Mouse (Mus musculus): ENCODE measurements around the gene Rell1. TPM values are rescaled to one million over a fixed set of nuclear protein-coding genes. Genes with fewer than 3 reads are reported as not detected.

Rell1 gene
- polyA plus RNA-seq, 1 experiment: 3.1 TPM

- Histone ChIP-seq H3K36me3 (replicated peaks; ENCODE audit: low read length) (no peaks in the 10 kb centered on the region), H3K4me1 (peaks cover 6% of the 10 kb centered on the region; the same call in 1 of the 2 replicates), H3K4me3 (replicated peaks) (no peak overlapping the region), H3K9me3 (peaks cover 9% of the 10 kb centered on the region), H3K27me3 (replicated peaks) (peaks cover 2% of the 10 kb centered on the region)
- no peak for TF ChIP-seq GATA1 (IDR thresholded peaks at IDR 0.05; ENCODE audit: borderline replicate concordance, low read length)
These were observed 12.3 kb downstream of the Rell1 start for GRCm38 (mm10) chr5:63956411-63956810.

DNA sequence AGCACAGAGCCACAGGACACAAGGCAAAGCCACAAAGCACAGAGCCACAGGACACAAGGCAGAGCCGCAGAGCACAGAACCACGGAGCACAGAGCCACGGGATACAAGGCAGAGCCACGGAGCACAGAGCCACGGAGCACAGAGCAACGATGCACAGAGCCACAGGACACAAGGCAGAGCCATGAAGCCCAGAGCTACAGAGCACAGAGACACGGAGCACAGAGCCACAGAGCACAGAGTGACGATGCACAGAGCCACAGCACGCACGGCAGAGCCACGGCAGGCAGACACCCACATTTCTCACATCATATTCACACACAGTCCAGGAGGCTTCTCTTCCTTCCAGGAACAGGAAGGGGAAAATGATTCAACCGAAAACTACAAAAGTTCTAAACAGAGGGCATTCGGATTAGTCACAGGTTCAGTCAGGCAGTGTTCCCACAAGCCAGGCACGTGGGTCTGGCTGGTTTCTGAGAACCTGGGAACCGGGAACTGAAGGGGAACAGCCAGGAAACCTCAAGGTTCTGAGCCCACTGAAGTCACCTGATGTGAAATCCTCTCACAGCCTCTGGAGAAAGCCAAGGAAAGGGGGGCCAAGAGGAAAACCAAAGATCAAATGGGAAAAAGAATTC is 15.2 kb downstream of the Rell1 start:
- no peak for TF ChIP-seq FLI1 (IDR thresholded peaks at IDR 0.05; ENCODE audit: low read length)
- no peak for TF ChIP-seq GATA1 (IDR thresholded peaks at IDR 0.05; ENCODE audit: borderline replicate concordance, low read length)
- Histone ChIP-seq H3K27me3 (replicated peaks) (peaks cover 2% of the 10 kb centered on the region), H3K4me3 (replicated peaks) (peak overlapping the region; percentile 60), H3K9me3 (peaks cover 9% of the 10 kb centered on the region), H3K4me1 (peaks cover 6% of the 10 kb centered on the region; the same call in 1 of the 2 replicates), H3K36me3 (replicated peaks; ENCODE audit: low read length) (no peaks in the 10 kb centered on the region)

DNA sequence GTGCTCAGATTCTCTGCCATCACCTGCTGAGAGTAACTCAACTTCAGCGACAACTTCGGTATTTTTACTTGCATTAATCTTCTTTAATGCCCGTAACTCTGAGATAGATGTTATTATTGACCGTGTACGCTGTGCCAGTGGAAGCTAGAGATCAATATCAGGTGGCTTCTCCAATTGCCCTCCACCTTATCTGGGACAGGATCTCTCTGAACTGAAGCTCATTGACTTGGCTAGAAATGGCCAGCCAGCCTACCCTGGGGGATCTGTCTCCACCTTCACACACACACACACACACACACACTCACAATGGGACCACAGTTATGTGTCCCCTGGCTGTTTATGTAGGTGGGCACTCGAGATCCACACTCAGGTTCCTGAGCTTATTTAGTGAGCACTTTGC is 16.7 kb downstream of the Rell1 start:
- peaks cover 2% of the 10 kb centered on the region for H3K27me3 ChIP-seq (replicated peaks)
- peaks cover 9% of the 10 kb centered on the region for H3K9me3 ChIP-seq
- H3K4me3 ChIP-seq (replicated peaks): no peak overlapping the region
- H3K36me3 ChIP-seq (replicated peaks; ENCODE audit: low read length): no peaks in the 10 kb centered on the region
- peaks cover 6% of the 10 kb centered on the region; the same call in 1 of the 2 replicates for H3K4me1 ChIP-seq
- TF ChIP-seq FLI1 (IDR thresholded peaks at IDR 0.05; ENCODE audit: low read length) (no peak), GATA1 (IDR thresholded peaks at IDR 0.05; ENCODE audit: borderline replicate concordance, low read length) (no peak)

GRCm38 (mm10) chr5:63951421-63951911 is 17.2 kb downstream of the Rell1 start:
- Histone ChIP-seq H3K9me3 (peaks cover 9% of the 10 kb centered on the region), H3K4me1 (peaks cover 6% of the 10 kb centered on the region; the same call in 1 of the 2 replicates), H3K27me3 (replicated peaks) (peaks cover 2% of the 10 kb centered on the region), H3K4me3 (replicated peaks) (no peak overlapping the region), H3K36me3 (replicated peaks; ENCODE audit: low read length) (no peaks in the 10 kb centered on the region)
- TF ChIP-seq FLI1 (IDR thresholded peaks at IDR 0.05; ENCODE audit: low read length) (no peak), GATA1 (IDR thresholded peaks at IDR 0.05; ENCODE audit: borderline replicate concordance, low read length) (no peak)

GRCm38 (mm10) chr5:63949195-63949594 is 19.5 kb downstream of the Rell1 start:
- Histone ChIP-seq H3K9me3 (peaks cover 7% of the 10 kb centered on the region), H3K27me3 (replicated peaks) (no peaks in the 10 kb centered on the region), H3K4me1 (peaks cover 6% of the 10 kb centered on the region; the same call in 1 of the 2 replicates), H3K36me3 (replicated peaks; ENCODE audit: low read length) (no peaks in the 10 kb centered on the region), H3K4me3 (replicated peaks) (no peak overlapping the region)
- no peak for TF ChIP-seq FLI1 (IDR thresholded peaks at IDR 0.05; ENCODE audit: low read length)
- TF ChIP-seq GATA1 (IDR thresholded peaks at IDR 0.05; ENCODE audit: borderline replicate concordance, low read length): no peak

DNA sequence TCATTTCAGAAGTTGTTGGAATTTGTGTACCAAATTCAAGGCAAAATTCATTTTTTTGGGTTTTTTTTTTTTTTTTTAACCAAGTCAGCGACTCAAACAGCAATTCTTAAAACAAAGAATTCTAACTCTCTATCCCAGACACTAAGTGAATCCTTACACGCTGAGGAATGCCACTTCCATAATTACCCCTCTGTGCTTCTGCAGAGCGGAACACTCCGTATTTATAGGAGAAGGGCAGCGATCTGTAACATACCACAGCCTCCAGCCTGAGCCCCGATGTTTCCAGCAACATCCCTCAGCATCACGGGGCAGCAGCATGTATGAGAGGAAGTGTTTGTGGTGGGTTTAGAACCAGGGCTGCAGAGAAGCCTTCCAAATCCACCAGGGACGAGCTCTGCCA is 21.2 kb downstream of the Rell1 start:
- Histone ChIP-seq H3K9me3 (no peaks in the 10 kb centered on the region), H3K4me3 (replicated peaks) (no peak overlapping the region), H3K36me3 (replicated peaks; ENCODE audit: low read length) (no peaks in the 10 kb centered on the region), H3K27me3 (replicated peaks) (no peaks in the 10 kb centered on the region), H3K4me1 (peaks cover 3% of the 10 kb centered on the region; the same call in 1 of the 2 replicates)
- no peak for TF ChIP-seq FLI1 (IDR thresholded peaks at IDR 0.05; ENCODE audit: low read length)
- TF ChIP-seq GATA1 (IDR thresholded peaks at IDR 0.05; ENCODE audit: borderline replicate concordance, low read length): no peak

- H3K4me1 ChIP-seq: peaks cover 12% of the 10 kb centered on the region; the same call in 1 of the 2 replicates
- no peak for TF ChIP-seq FLI1 (IDR thresholded peaks at IDR 0.05; ENCODE audit: low read length)
- TF ChIP-seq GATA1 (IDR thresholded peaks at IDR 0.05; ENCODE audit: borderline replicate concordance, low read length): no peak
- H3K9me3 ChIP-seq: no peaks in the 10 kb centered on the region
- H3K4me3 ChIP-seq (replicated peaks): no peak overlapping the region
- no peaks in the 10 kb centered on the region for H3K36me3 ChIP-seq (replicated peaks; ENCODE audit: low read length)
- no peaks in the 10 kb centered on the region for H3K27me3 ChIP-seq (replicated peaks)
These were observed 25.4 kb downstream of the Rell1 start for GRCm38 (mm10) chr5:63943291-63943690.

GRCm38 (mm10) chr5:63941891-63942290 is 26.8 kb downstream of the Rell1 start:
- H3K27me3 ChIP-seq (replicated peaks): no peaks in the 10 kb centered on the region
- peaks cover 17% of the 10 kb centered on the region; the same call in 1 of the 2 replicates for H3K4me1 ChIP-seq
- H3K36me3 ChIP-seq (replicated peaks; ENCODE audit: low read length): no peaks in the 10 kb centered on the region
- TF ChIP-seq FLI1 (IDR thresholded peaks at IDR 0.05; ENCODE audit: low read length) (no peak), GATA1 (IDR thresholded peaks at IDR 0.05; ENCODE audit: borderline replicate concordance, low read length) (no peak)
- no peak overlapping the region for H3K4me3 ChIP-seq (replicated peaks)
- H3K9me3 ChIP-seq: no peaks in the 10 kb centered on the region

DNA sequence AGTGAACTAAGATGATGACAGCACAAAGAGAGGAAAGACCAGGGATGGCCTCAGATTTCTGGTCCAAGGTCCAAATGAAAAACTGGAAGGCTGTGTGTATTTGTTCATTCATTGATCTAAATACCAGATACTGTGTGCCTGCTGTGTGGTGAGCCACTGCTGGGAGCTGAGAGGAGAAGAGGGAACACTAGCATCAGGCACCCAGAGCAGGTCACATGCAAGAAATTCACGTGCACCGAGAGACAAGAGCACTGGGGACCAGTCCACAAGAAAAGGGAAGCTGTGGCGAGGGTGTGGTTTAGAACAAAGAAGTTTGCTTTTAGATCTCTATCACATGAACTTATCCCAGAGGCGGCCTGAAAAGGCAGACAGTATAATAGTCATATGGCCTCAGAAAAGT is 30.1 kb downstream of the Rell1 start:
- no peaks in the 10 kb centered on the region for H3K36me3 ChIP-seq (replicated peaks; ENCODE audit: low read length)
- peaks cover 20% of the 10 kb centered on the region; the same call in 1 of the 2 replicates for H3K4me1 ChIP-seq
- TF ChIP-seq FLI1 (IDR thresholded peaks at IDR 0.05; ENCODE audit: low read length) (no peak), GATA1 (IDR thresholded peaks at IDR 0.05; ENCODE audit: borderline replicate concordance, low read length) (no peak)
- no peaks in the 10 kb centered on the region for H3K9me3 ChIP-seq
- H3K4me3 ChIP-seq (replicated peaks): no peak overlapping the region
- no peaks in the 10 kb centered on the region for H3K27me3 ChIP-seq (replicated peaks)

GRCm38 (mm10) chr5:63936740-63937139 is 32.0 kb downstream of the Rell1 start:
- peaks cover 17% of the 10 kb centered on the region; the same call in 1 of the 2 replicates for H3K4me1 ChIP-seq
- peak overlapping the region; percentile 15 for H3K4me3 ChIP-seq (replicated peaks)
- no peaks in the 10 kb centered on the region for H3K9me3 ChIP-seq
- no peaks in the 10 kb centered on the region for H3K27me3 ChIP-seq (replicated peaks)
- TF ChIP-seq GATA1 (IDR thresholded peaks at IDR 0.05; ENCODE audit: borderline replicate concordance, low read length) (no peak), FLI1 (IDR thresholded peaks at IDR 0.05; ENCODE audit: low read length) (no peak)
- peaks cover 2% of the 10 kb centered on the region for H3K36me3 ChIP-seq (replicated peaks; ENCODE audit: low read length)

All from megakaryocyte, embryonic 14.5 days (primary cell).